Mouse (Mus musculus): ENCODE measurements around the gene Rdh9. TPM values are rescaled to one million over a fixed set of nuclear protein-coding genes. Genes with fewer than 3 reads are reported as not detected.
"Not testable (repeated sequence)": the region's sequence is repeated elsewhere in the genome, so short reads cannot be mapped to it uniquely, and the experiment has no call there.

Rdh9 gene
- polyA plus RNA-seq, 1 experiment from 2014 or later: not detected

DNA sequence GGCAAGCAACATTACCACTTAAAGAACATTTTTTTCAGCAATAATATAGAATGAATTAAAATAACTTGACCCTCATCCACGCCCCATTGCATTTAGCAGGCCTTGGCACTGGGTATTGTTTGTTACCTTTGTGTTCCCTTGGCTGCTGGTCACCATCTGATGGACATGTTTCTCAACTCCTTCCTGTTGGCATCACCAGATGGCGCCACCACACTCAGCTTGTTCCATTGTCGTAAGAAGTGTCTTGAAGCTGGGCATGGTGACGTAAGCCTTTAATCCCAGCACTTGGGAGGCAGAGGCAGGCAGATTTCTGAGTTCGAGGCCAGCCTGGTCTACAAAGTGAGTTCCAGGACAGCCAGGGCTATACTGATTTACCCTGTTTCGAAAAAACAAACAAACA lies 49.2 kb downstream of the Rdh9 start:
- no peak overlapping the region for H3K4me3 ChIP-seq (ENCODE audit: low read length)
- H3K36me3 ChIP-seq (ENCODE audit: control insufficient read depth, insufficient read depth, low read length): no peaks in the 10 kb centered on the region
- H3K4me2 ChIP-seq (ENCODE audit: low read depth, low read length): no peak overlapping the region
- ATAC-seq: no peak
- WGBS: 82% methylated on average over 6 of the region's 6 CpGs
- no peaks in the 10 kb centered on the region for H3K4me1 ChIP-seq (ENCODE audit: control insufficient read depth, insufficient read depth, low read length)
- no peaks in the 10 kb centered on the region for H3K27me3 ChIP-seq (replicated peaks; ENCODE audit: control insufficient read depth, insufficient read depth, low read length)
- no peak overlapping the region for H3K27ac ChIP-seq (ENCODE audit: low read length)
- H3K9ac ChIP-seq (ENCODE audit: low read depth, low read length): no peak overlapping the region
- peaks cover 5% of the 10 kb centered on the region for H3K9me3 ChIP-seq (ENCODE audit: control insufficient read depth, low read length)

DNA sequence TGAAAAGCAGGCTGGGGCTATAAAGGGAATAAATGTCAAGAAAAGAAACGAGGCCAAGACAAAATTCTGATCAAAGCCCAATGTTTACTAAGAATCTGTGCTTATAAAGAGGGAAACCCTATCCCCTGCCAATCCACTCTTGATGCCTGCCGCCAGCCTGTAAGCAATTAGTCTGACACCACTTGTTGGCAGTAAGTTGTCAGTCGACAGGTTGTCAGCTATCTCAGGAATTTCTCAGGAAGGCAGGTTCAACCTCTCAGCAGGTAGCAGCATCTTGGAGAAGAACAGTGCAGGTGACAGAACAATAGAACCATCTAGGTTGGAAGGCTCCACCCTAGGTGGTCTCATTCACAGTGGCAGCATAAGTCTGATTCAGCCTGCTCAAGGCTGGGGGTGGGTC lies 52.9 kb downstream of the Rdh9 start:
- no peaks in the 10 kb centered on the region for H3K36me3 ChIP-seq (ENCODE audit: control insufficient read depth, insufficient read depth, low read length)
- H3K27ac ChIP-seq (ENCODE audit: low read length): no peak overlapping the region
- H3K4me1 ChIP-seq (ENCODE audit: control insufficient read depth, insufficient read depth, low read length): no peaks in the 10 kb centered on the region
- no peak overlapping the region for H3K4me3 ChIP-seq (ENCODE audit: low read length)
- WGBS: 84% methylated on average over 3 of the region's 3 CpGs
- H3K4me2 ChIP-seq (ENCODE audit: low read depth, low read length): no peak overlapping the region
- H3K9ac ChIP-seq (ENCODE audit: low read depth, low read length): no peak overlapping the region
- peaks cover 3% of the 10 kb centered on the region; the same call in 1 of the 2 replicates for H3K9me3 ChIP-seq (ENCODE audit: control insufficient read depth, low read length)
- no peaks in the 10 kb centered on the region for H3K27me3 ChIP-seq (replicated peaks; ENCODE audit: control insufficient read depth, insufficient read depth, low read length)
- ATAC-seq: no peak

- H3K9ac ChIP-seq (ENCODE audit: low read depth, low read length); H3K27ac ChIP-seq (ENCODE audit: low read length); H3K27me3 ChIP-seq (replicated peaks; ENCODE audit: control insufficient read depth, insufficient read depth, low read length); H3K4me3 ChIP-seq (ENCODE audit: low read length); ATAC-seq; H3K36me3 ChIP-seq (ENCODE audit: control insufficient read depth, insufficient read depth, low read length); H3K9me3 ChIP-seq (ENCODE audit: control insufficient read depth, low read length); H3K4me2 ChIP-seq (ENCODE audit: low read depth, low read length); H3K4me1 ChIP-seq (ENCODE audit: control insufficient read depth, insufficient read depth, low read length): not testable (repeated sequence)
- WGBS: 91% methylated on average over 1 of the region's 1 CpGs
These were observed 58.0 kb downstream of the Rdh9 start for GRCm38 (mm10) chr10:127834186-127834585.

GRCm38 (mm10) chr10:127835292-127835691 lies 59.1 kb downstream of the Rdh9 start:
- H3K4me2 ChIP-seq (ENCODE audit: low read depth, low read length): no peak overlapping the region
- H3K9me3 ChIP-seq (ENCODE audit: control insufficient read depth, low read length): no peaks in the 10 kb centered on the region
- no peaks in the 10 kb centered on the region for H3K36me3 ChIP-seq (ENCODE audit: control insufficient read depth, insufficient read depth, low read length)
- no peak overlapping the region for H3K9ac ChIP-seq (ENCODE audit: low read depth, low read length)
- no peaks in the 10 kb centered on the region for H3K27me3 ChIP-seq (replicated peaks; ENCODE audit: control insufficient read depth, insufficient read depth, low read length)
- ATAC-seq: no peak
- H3K27ac ChIP-seq (ENCODE audit: low read length): no peak overlapping the region
- H3K4me3 ChIP-seq (ENCODE audit: low read length): no peak overlapping the region
- no peaks in the 10 kb centered on the region for H3K4me1 ChIP-seq (ENCODE audit: control insufficient read depth, insufficient read depth, low read length)
- 64% methylated on average over 5 of the region's 5 CpGs for WGBS

DNA sequence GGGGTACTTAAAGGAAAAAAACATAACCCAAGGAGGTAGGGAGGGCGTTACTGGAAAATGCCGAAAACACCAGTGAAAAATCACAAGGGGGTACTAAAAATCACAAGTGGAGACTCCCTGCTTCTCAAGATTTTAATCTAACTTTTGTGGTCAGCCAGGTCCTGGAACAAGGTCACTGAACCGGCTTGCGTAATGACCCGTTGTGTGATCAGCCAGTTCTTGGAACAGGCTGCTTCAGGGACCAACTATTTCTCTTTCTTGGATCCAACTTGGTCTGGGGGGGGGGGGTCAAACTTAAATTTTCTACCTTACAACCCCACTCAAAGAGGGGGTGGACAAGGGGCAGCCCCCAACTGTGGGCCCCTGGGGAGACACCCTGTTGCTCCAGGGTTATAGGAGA lies 61.6 kb downstream of the Rdh9 start:
- WGBS: 96% methylated on average over 5 of the region's 5 CpGs
- not testable (repeated sequence) for ATAC-seq; H3K4me3 ChIP-seq (ENCODE audit: low read length)

GRCm38 (mm10) chr10:127838539-127838938 lies 62.4 kb downstream of the Rdh9 start:
- Histone ChIP-seq H3K36me3 (ENCODE audit: control insufficient read depth, insufficient read depth, low read length) (no peaks in the 10 kb centered on the region), H3K4me3 (ENCODE audit: low read length) (no peak overlapping the region), H3K9me3 (ENCODE audit: control insufficient read depth, low read length) (no peaks in the 10 kb centered on the region), H3K27me3 (replicated peaks; ENCODE audit: control insufficient read depth, insufficient read depth, low read length) (no peaks in the 10 kb centered on the region), H3K4me1 (ENCODE audit: control insufficient read depth, insufficient read depth, low read length) (no peaks in the 10 kb centered on the region), H3K27ac (ENCODE audit: low read length) (no peak overlapping the region), H3K9ac (ENCODE audit: low read depth, low read length) (no peak overlapping the region), H3K4me2 (ENCODE audit: low read depth, low read length) (no peak overlapping the region)
- ATAC-seq: no peak
- WGBS: 88% methylated on average over 2 of the region's 2 CpGs

More for the DNA sequence above, 61.6 kb downstream of the Rdh9 start:
- not testable (repeated sequence) for H3K4me2 ChIP-seq (ENCODE audit: low read depth, low read length); H3K4me1 ChIP-seq (ENCODE audit: control insufficient read depth, insufficient read depth, low read length); H3K9me3 ChIP-seq (ENCODE audit: control insufficient read depth, low read length); H3K9ac ChIP-seq (ENCODE audit: low read depth, low read length); H3K27ac ChIP-seq (ENCODE audit: low read length); H3K36me3 ChIP-seq (ENCODE audit: control insufficient read depth, insufficient read depth, low read length); H3K27me3 ChIP-seq (replicated peaks; ENCODE audit: control insufficient read depth, insufficient read depth, low read length)

GRCm38 (mm10) chr10:127840776-127841175 lies 64.6 kb downstream of the Rdh9 start:
- H3K4me2 ChIP-seq (ENCODE audit: low read depth, low read length): no peak overlapping the region
- H3K36me3 ChIP-seq (ENCODE audit: control insufficient read depth, insufficient read depth, low read length): no peaks in the 10 kb centered on the region
- H3K9ac ChIP-seq (ENCODE audit: low read depth, low read length): no peak overlapping the region
- H3K4me3 ChIP-seq (ENCODE audit: low read length): no peak overlapping the region
- no peaks in the 10 kb centered on the region for H3K27me3 ChIP-seq (replicated peaks; ENCODE audit: control insufficient read depth, insufficient read depth, low read length)
- ATAC-seq: no peak
- H3K9me3 ChIP-seq (ENCODE audit: control insufficient read depth, low read length): no peaks in the 10 kb centered on the region
- H3K27ac ChIP-seq (ENCODE audit: low read length): no peak overlapping the region
- WGBS: 85% methylated on average over 2 of the region's 2 CpGs
- H3K4me1 ChIP-seq (ENCODE audit: control insufficient read depth, insufficient read depth, low read length): no peaks in the 10 kb centered on the region

Other genes with a start within 250 kb of the Rdh9 start
- 4.3 and 4.4 TPM in 2 replicates for gene Nxph4, start 241.8 kb upstream of the Rdh9 start, polyA plus RNA-seq (2015; fragmentation: Nextera tagmentation; extraction: Ambion mirVana)
- 64.6 and 67.0 TPM in 2 replicates for gene Lrp1, start 155.2 kb upstream of the Rdh9 start, polyA plus RNA-seq (2015; fragmentation: Nextera tagmentation; extraction: Ambion mirVana)
- gene Stat6, start 133.4 kb upstream of the Rdh9 start, polyA plus RNA-seq (2015; fragmentation: Nextera tagmentation; extraction: Ambion mirVana): 46.8 and 49.3 TPM in 2 replicates
- gene Nemp1, start 109.5 kb upstream of the Rdh9 start, polyA plus RNA-seq (2015; fragmentation: Nextera tagmentation; extraction: Ambion mirVana): 4.8 and 5.9 TPM in 2 replicates
- gene Nab2, start 107.8 kb upstream of the Rdh9 start, polyA plus RNA-seq (2015; fragmentation: Nextera tagmentation; extraction: Ambion mirVana): 7.5 and 8.4 TPM in 2 replicates
- gene Myo1a, start 71.2 kb upstream of the Rdh9 start, polyA plus RNA-seq (2015; fragmentation: Nextera tagmentation; extraction: Ambion mirVana): 53.8 and 61.2 TPM in 2 replicates
- 1.3 and 2.2 TPM in 2 replicates for gene Tac2, start 51.9 kb upstream of the Rdh9 start, polyA plus RNA-seq (2015; fragmentation: Nextera tagmentation; extraction: Ambion mirVana)
- 1.6 TPM in 2 replicates for gene Zbtb39, start 36.8 kb upstream of the Rdh9 start, polyA plus RNA-seq (2015; fragmentation: Nextera tagmentation; extraction: Ambion mirVana)
- gene Gpr182, start 24.7 kb upstream of the Rdh9 start, polyA plus RNA-seq (2015; fragmentation: Nextera tagmentation; extraction: Ambion mirVana): 2.1 and 2.2 TPM in 2 replicates
- 0.05 TPM in 2 replicates for gene Rdh1, start 16.7 kb upstream of the Rdh9 start, polyA plus RNA-seq (2015; fragmentation: Nextera tagmentation; extraction: Ambion mirVana)
- gene Rdh16f1, start 16.6 kb upstream of the Rdh9 start, polyA plus RNA-seq (2015; fragmentation: Nextera tagmentation; extraction: Ambion mirVana): 0.17 TPM in 1 of 2 replicates, not detected in the other
- gene Rdh16, start 24.8 kb downstream of the Rdh9 start, polyA plus RNA-seq (2015; fragmentation: Nextera tagmentation; extraction: Ambion mirVana): 0.05 TPM in 1 of 2 replicates, not detected in the other
- not detected in 2 replicates for gene Rdh19, start 73.5 kb downstream of the Rdh9 start, polyA plus RNA-seq (2015; fragmentation: Nextera tagmentation; extraction: Ambion mirVana)
- gene Rdh16f2, start 90.1 kb downstream of the Rdh9 start, polyA plus RNA-seq (2015; fragmentation: Nextera tagmentation; extraction: Ambion mirVana): 0.27 and 0.49 TPM in 2 replicates
- gene Rdh7, start 112.4 kb downstream of the Rdh9 start, polyA plus RNA-seq (2015; fragmentation: Nextera tagmentation; extraction: Ambion mirVana): 0.86 and 1.1 TPM in 2 replicates
- 0.17 and 0.33 TPM in 2 replicates for gene Sdr9c7, start 122.1 kb downstream of the Rdh9 start, polyA plus RNA-seq (2015; fragmentation: Nextera tagmentation; extraction: Ambion mirVana)
- gene Hsd17b6, start 231.2 kb downstream of the Rdh9 start, polyA plus RNA-seq (2015; fragmentation: Nextera tagmentation; extraction: Ambion mirVana): 0.22 and 0.76 TPM in 2 replicates
- 56.3 and 66.1 TPM in 2 replicates for gene Prim1, start 238.8 kb downstream of the Rdh9 start, polyA plus RNA-seq (2015; fragmentation: Nextera tagmentation; extraction: Ambion mirVana)

Measured in intestine, embryonic 16.5 days (tissue).